Mouse (Mus musculus) kidney, embryonic 15.5 days (tissue): ENCODE results near the gene 4930426L09Rik. TPM values are rescaled to one million over a fixed set of nuclear protein-coding genes. Genes with fewer than 3 reads are reported as not detected.
"Not testable (repeated sequence)": the region's sequence is repeated elsewhere in the genome, so short reads cannot be mapped to it uniquely, and the experiment has no call there.

Source experiments
- ATAC-seq: fragments of 200-750 bp; cut with Nextera tagmentation; replicated peaks from 2 replicates; pipeline ENCODE4 v1.8.0; 2017; ENCODE audit warnings: moderate TSS enrichment; ENCODE audit not compliant: low FRiP score
- H3K27ac ChIP-seq: fragments of 300-500 bp; sonication (generic); 2 replicates; pipeline ENCODE4 v1.5.1; 2015; ENCODE audit warnings: mild to moderate bottlenecking, inconsistent platforms
- H3K27me3 ChIP-seq: fragments of 300-500 bp; sonication (generic); 2 replicates; pipeline ENCODE4 v1.6.1; 2015; ENCODE audit warnings: inconsistent platforms
- H3K36me3 ChIP-seq: fragments of 300-500 bp; sonication (generic); 2 replicates; pipeline ENCODE4 v1.6.1; 2015; ENCODE audit warnings: inconsistent platforms
- H3K4me1 ChIP-seq: fragments of 300-500 bp; sonication (generic); 2 replicates; pipeline ENCODE4 v1.6.1; 2015; ENCODE audit warnings: inconsistent platforms
- H3K4me2 ChIP-seq: fragments of 300-500 bp; sonication (generic); 2 replicates; pipeline ENCODE4 v1.6.1; 2015; ENCODE audit warnings: moderate library complexity, mild to moderate bottlenecking, inconsistent platforms
- H3K4me3 ChIP-seq: fragments of 300-500 bp; sonication (generic); replicated peaks from 2 replicates; pipeline ENCODE4 v1.5.1; 2015; ENCODE audit warnings: mild to moderate bottlenecking, inconsistent platforms
- H3K9ac ChIP-seq: fragments of 300-500 bp; sonication (generic); 2 replicates; pipeline ENCODE4 v1.6.1; 2015; ENCODE audit warnings: mild to moderate bottlenecking, inconsistent platforms
- H3K9me3 ChIP-seq: fragments of 300-500 bp; sonication (generic); replicated peaks from 2 replicates; pipeline ENCODE4 v1.6.1; 2016; ENCODE audit warnings: inconsistent platforms
- WGBS: fragments of 180-500 bp; shearing (Covaris S2); methylation state at CpG from one replicate; pipeline ENCODE4 v1.1.7; 2015; ENCODE audit warnings: mixed read lengths; 5-methylcytosine and 5-hydroxymethylcytosine counted together
- polyA plus RNA-seq: library from polyadenylated mRNA; unstranded; fragments of >200 nt; fragmentation: Nextera tagmentation; extraction: Ambion mirVana; gene quantifications from 2 replicates; pipeline ENCODE4 v1.2.1, GENCODE M21; 2015

4930426L09Rik gene
- polyA plus RNA-seq, 1 experiment from 2014 or later: 0.27 TPM

DNA sequence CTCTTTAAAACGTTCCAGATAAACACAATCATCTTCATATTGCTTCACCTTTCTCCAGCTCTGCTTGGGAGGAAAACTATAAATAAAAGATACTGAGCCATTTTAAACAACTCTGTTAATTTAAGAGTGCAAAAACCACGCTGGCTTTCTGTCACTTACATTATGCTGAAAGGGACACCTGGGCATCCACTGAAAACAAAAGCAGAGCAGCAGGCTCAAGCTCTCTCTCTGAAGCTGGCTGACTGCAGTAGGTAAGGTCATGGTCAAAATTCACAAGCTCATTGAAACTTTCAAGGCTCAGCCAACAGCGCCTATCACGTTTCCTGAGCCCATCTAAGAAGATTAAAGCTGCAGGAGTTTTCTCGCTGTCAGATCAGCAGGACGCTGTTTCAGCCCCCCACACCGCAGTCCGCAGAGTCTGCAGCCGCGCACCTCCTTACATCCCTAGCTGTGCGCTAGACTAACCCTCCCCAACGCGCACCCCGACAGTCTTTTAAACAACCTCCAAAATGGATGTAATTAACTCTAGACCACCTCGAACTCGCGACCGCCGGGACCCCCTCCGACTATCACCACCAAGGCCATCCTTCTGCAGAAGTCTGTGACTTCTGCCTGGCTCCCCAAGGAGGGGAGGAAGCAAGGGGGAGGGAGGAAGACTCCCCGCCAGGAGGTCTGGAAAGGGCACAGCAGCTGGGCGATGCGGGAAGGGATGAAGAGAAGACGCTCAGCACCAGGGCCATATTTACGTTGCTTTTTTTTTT, 1.5 kb upstream of the 4930426L09Rik start:
- ATAC-seq: no peak
- under 1% methylated on average over 25 of the region's 25 CpGs for WGBS
- peak overlapping the region; percentile 48 for H3K27ac ChIP-seq
- H3K9me3 ChIP-seq: no peaks in the 10 kb centered on the region
- H3K4me3 ChIP-seq: peak overlapping the region; percentile 73
- peaks cover 26% of the 10 kb centered on the region for H3K4me1 ChIP-seq
- H3K27me3 ChIP-seq: no peaks in the 10 kb centered on the region
- H3K36me3 ChIP-seq: no peaks in the 10 kb centered on the region
- peak overlapping the region; percentile 68 for H3K4me2 ChIP-seq
- peak overlapping the region; percentile 74 for H3K9ac ChIP-seq

DNA sequence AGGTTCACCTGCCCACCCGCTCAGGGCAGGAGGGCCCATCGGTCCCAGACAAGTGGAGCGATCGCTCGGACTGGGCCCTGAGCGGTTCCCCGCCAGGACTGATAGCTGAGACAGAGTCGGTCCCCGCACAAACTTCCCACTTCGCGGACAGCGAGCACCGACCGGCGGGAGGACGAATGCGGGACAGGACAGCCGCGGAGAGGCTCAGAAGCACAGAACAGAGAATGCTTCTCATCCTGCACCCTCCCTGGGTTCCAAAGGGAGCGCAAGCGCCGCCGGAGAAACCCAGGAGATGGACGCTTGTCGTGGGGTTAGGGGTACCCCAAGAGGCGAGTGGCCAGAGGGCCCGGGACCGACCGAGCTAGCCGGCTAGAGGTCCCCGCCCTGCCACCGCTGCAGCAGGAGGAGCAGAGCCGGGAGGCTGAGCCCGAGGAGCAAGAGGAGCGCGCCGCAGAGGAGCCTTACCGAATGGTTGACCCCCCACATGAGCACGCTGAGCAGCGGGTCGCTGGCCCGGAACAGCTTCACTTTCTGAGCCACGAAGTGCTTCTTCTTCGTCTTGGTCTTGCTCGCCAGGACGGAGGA, 664 bp upstream of the 4930426L09Rik start:
- peaks cover 26% of the 10 kb centered on the region for H3K4me1 ChIP-seq
- peak overlapping the region; percentile 93 for H3K27ac ChIP-seq
- peak overlapping the region; percentile 68 for H3K4me2 ChIP-seq
- no peaks in the 10 kb centered on the region for H3K27me3 ChIP-seq
- WGBS: under 1% methylated on average over 46 of the region's 46 CpGs
- H3K9me3 ChIP-seq: no peaks in the 10 kb centered on the region
- peak overlapping the region; percentile 73 for H3K4me3 ChIP-seq
- no peaks in the 10 kb centered on the region for H3K36me3 ChIP-seq
- H3K9ac ChIP-seq: peak overlapping the region; percentile 74
- peak; percentile 83 for ATAC-seq

DNA sequence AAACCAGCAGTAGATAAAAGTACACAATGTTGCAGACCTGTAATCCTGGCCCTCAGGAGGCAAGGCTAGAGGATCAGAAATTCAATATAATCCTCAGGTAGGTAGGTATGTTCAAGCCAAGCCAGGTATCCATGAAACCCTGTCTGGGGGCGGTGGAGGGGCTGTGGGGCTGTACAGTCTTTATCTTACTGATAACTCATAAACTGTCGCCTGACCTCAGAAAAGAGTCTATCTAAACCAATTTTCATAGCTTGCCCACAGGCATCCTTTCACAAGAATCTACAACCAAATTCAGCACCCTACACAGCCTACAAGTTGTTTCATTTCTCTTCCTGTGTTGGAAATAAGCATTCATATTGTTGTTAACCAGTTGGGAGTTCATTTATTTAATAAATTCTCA, 1.3 kb downstream of the 4930426L09Rik start:
- H3K4me1 ChIP-seq: peaks cover 21% of the 10 kb centered on the region; the same call in 1 of the 2 replicates
- no peak overlapping the region for H3K4me2 ChIP-seq
- H3K9ac ChIP-seq: no peak overlapping the region
- H3K36me3 ChIP-seq: no peaks in the 10 kb centered on the region
- ATAC-seq: no peak
- 74% methylated on average over 2 of the region's 2 CpGs for WGBS
- H3K4me3 ChIP-seq: no peak overlapping the region
- H3K27ac ChIP-seq: no peak overlapping the region
- H3K27me3 ChIP-seq: no peaks in the 10 kb centered on the region
- H3K9me3 ChIP-seq: no peaks in the 10 kb centered on the region

DNA sequence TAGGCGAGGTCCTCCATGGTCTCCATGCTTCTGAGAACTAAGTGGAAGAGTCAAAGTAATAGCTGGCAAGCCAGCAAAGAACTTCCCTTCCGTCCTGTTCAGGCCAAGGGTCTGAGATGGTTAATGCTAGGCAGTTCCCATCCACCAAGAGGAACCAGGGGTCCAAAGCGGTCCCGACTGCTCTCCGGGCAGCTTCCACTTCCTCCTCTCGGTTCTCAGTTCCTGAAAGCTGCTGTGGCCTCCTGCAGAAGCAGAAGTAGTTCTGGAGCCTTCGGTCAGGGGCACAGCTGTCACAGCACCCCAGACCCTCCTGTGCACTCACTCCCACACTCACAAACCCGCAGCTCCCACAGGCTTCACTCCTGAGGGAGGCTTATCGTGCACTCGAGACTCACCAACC, 6.7 kb downstream of the 4930426L09Rik start:
- no peak overlapping the region for H3K4me3 ChIP-seq
- no peak overlapping the region for H3K27ac ChIP-seq
- H3K36me3 ChIP-seq: no peaks in the 10 kb centered on the region
- no peak for ATAC-seq
- no peak overlapping the region for H3K9ac ChIP-seq
- H3K9me3 ChIP-seq: no peaks in the 10 kb centered on the region
- H3K4me2 ChIP-seq: no peak overlapping the region
- WGBS: 51% methylated on average over 10 of the region's 10 CpGs
- no peaks in the 10 kb centered on the region for H3K27me3 ChIP-seq
- peaks cover 4% of the 10 kb centered on the region for H3K4me1 ChIP-seq

DNA sequence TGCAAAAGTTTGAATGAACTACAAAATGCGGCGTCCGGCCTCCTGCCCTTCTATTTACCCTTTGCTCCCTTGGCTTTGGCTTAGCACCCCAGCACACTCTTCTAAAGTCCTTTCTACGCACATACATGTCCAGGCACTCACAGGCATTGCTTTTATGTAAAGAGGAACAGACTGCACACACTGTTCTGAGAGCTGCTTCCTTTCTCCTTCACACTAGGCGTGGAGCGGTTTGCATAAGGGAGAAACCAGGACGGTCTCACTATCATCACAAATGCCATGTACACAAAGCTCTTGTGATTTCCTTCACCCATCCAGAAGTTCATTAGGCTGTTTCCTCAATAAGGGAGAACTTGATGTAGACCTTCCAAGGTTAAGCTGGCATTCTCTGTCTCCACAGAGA, 8.0 kb downstream of the 4930426L09Rik start:
- H3K4me2 ChIP-seq: no peak overlapping the region
- no peaks in the 10 kb centered on the region for H3K36me3 ChIP-seq
- peaks cover 4% of the 10 kb centered on the region for H3K4me1 ChIP-seq
- no peak overlapping the region for H3K27ac ChIP-seq
- 86% methylated on average over 7 of the region's 7 CpGs for WGBS
- H3K4me3 ChIP-seq: no peak overlapping the region
- ATAC-seq: no peak
- H3K27me3 ChIP-seq: no peaks in the 10 kb centered on the region
- H3K9ac ChIP-seq: no peak overlapping the region
- no peaks in the 10 kb centered on the region for H3K9me3 ChIP-seq

DNA sequence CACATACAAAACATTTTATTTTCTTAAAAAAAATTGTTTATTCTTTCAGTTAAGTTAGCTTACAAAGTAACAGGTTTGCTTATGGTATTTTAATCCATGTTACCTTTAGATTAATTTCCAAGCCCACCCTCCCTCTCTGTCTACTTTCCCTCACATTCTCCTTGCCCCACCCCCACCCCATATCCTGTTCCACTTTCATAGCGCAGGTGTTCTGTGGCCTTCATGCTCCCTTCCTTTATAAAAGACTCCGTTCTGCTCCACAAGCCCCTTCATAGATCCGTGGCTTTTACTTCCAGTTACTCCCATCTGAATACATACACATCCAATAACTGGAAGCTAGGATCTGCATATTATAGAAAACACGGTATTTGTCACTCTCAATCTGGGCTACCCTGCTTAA, 9.4 kb downstream of the 4930426L09Rik start:
- 58% methylated on average over 4 of the region's 4 CpGs for WGBS

DNA sequence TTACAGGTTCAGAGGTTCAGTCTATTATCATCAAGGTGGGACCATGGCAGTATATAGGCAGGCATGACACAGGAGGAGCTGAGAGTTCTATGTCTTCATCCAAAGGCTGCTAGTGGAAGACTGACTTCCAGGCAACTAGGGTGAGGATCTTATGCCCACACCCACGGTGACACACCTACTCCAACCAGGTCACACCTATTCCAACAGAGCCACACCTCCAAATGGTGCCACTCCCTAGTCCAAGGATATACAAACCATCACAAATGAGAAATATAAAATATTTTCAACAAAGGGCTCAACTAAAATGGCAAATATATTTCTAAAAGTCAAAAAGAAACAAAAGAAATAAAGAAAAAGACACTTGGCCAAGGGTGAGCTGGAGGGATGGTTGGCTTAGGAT, 12.4 kb downstream of the 4930426L09Rik start:
- WGBS: 83% methylated on average over 1 of the region's 1 CpGs
- not testable (repeated sequence) for H3K4me2 ChIP-seq, H3K9me3 ChIP-seq, H3K36me3 ChIP-seq, H3K9ac ChIP-seq, H3K4me3 ChIP-seq, H3K27ac ChIP-seq, H3K27me3 ChIP-seq, ATAC-seq, H3K4me1 ChIP-seq

More for the DNA sequence above, 9.4 kb downstream of the 4930426L09Rik start:
- Histone ChIP-seq H3K27me3 (no peaks in the 10 kb centered on the region), H3K9ac (no peak overlapping the region), H3K4me1 (peaks cover 4% of the 10 kb centered on the region), H3K4me3 (no peak overlapping the region), H3K9me3 (no peaks in the 10 kb centered on the region), H3K27ac (no peak overlapping the region), H3K4me2 (no peak overlapping the region), H3K36me3 (no peaks in the 10 kb centered on the region)
- ATAC-seq: no peak

DNA sequence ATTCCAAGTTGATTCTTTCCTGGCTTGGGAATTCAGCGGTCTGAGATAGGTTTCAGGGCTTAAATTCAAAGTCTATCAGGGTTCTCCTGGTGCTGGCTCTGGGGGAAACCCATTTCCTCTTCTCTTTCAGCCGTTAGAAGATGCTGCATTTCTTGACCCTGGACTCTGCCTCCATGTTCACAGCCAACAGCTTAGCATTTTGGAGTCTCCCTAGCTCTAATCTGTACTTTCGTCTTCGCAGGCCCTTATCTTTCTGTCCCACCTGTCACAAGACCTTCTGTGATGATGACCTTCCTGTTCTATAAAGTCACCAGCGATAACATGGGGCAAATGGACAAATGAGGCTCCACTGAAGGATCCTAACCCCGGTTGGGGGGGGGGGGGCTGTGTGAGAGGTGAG, 13.3 kb downstream of the 4930426L09Rik start:
- Histone ChIP-seq H3K4me1 (no peaks in the 10 kb centered on the region), H3K27ac (no peak overlapping the region), H3K4me2 (no peak overlapping the region), H3K9me3 (no peaks in the 10 kb centered on the region), H3K27me3 (no peaks in the 10 kb centered on the region), H3K9ac (no peak overlapping the region), H3K4me3 (no peak overlapping the region), H3K36me3 (no peaks in the 10 kb centered on the region)
- 80% methylated on average over 6 of the region's 6 CpGs for WGBS
- ATAC-seq: no peak

DNA sequence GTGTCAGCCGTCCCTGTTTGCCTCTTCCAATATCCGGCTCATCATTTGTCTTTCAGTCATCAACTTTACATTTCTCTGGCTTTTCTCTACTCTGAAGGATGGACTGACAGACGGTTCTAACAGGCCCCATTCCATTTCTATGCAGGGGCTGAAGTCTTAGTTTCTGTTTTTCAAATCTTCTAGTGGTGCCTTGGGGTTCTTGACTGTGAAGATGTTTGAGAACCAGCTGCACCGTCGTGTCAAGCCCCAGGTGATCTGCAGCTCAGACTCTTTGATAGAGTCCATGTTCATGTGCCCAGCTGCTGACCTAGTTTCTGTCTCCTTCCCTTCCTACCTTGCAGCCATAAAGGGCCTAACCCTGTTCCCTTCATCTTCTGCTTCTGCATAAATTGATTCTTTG, 18.2 kb downstream of the 4930426L09Rik start:
- 87% methylated on average over 5 of the region's 5 CpGs for WGBS
- no peak for ATAC-seq
- H3K4me3 ChIP-seq: no peak overlapping the region
- no peaks in the 10 kb centered on the region for H3K27me3 ChIP-seq
- no peak overlapping the region for H3K27ac ChIP-seq
- no peak overlapping the region for H3K4me2 ChIP-seq
- no peaks in the 10 kb centered on the region for H3K9me3 ChIP-seq
- H3K36me3 ChIP-seq: no peaks in the 10 kb centered on the region
- no peak overlapping the region for H3K9ac ChIP-seq
- no peaks in the 10 kb centered on the region for H3K4me1 ChIP-seq

DNA sequence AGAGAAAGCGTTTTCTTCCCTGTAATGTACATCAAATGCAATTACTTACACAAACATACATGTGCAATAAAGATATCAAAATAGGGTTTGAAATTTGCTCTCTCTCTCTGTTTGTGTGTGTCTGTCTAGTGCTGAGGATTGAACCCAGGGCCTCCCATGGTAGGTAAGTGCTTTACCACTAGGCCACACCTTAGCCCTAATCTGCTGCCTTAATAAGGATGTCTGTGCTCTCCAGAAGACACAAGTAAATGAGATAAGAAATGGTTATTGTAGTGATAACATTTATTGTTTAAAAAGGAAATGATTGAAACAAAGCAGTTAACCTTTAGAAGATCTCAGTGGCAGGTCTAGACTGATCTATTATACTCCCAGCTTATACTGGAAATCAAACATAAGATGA, 18.7 kb downstream of the 4930426L09Rik start:
- ATAC-seq: no peak
- Histone ChIP-seq H3K4me1 (no peaks in the 10 kb centered on the region), H3K27ac (no peak overlapping the region), H3K9ac (no peak overlapping the region), H3K36me3 (no peaks in the 10 kb centered on the region), H3K4me3 (no peak overlapping the region), H3K27me3 (no peaks in the 10 kb centered on the region), H3K4me2 (no peak overlapping the region), H3K9me3 (no peaks in the 10 kb centered on the region)
- 55% methylated on average over 1 of the region's 1 CpGs for WGBS

DNA sequence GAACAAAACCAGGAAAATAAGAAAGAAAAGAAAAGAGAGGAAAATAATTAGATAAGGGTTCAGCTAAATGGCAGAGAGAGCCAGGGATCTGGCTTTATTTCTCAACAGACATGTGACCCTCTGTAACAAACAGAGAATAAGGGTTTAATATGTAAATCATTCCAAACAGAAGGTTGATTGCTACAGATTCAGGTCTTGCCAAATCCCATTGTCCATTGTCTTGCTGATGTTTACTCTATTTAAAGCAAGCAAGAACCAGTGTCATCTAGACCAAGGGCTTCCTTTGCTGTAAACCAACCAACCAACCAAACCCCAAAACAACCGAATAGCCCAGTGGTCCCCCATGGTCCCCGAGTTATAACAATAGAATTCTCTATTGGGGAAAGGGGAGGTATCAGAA, 19.9 kb downstream of the 4930426L09Rik start:
- H3K4me1 ChIP-seq: no peaks in the 10 kb centered on the region
- 72% methylated on average over 2 of the region's 2 CpGs for WGBS
- H3K27me3 ChIP-seq: no peaks in the 10 kb centered on the region
- ATAC-seq: no peak
- H3K4me2 ChIP-seq: no peak overlapping the region
- H3K9ac ChIP-seq: no peak overlapping the region
- no peaks in the 10 kb centered on the region for H3K36me3 ChIP-seq
- no peak overlapping the region for H3K4me3 ChIP-seq
- no peaks in the 10 kb centered on the region for H3K9me3 ChIP-seq
- H3K27ac ChIP-seq: no peak overlapping the region

DNA sequence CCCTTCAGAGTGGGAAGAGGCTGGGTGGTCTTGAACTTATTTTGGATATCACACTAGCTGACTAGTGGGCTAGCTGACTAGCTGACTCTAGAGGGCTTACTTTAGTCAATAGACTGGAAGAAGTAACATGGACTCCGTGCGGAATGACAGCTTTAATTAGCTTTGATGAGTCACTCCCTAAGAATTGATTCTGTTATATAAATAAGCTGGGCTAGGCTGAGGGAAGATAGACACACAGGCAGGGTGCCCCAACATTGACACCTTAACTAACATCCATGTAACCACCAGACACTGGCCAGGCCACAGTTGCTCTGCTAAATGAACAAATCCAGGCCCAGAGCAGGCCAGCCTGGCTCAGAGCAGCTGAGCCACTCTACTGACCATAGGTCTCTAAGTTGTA, 26.7 kb downstream of the 4930426L09Rik start:
- H3K4me2 ChIP-seq: no peak overlapping the region
- H3K36me3 ChIP-seq: no peaks in the 10 kb centered on the region
- no peaks in the 10 kb centered on the region for H3K4me1 ChIP-seq
- no peak for ATAC-seq
- H3K9ac ChIP-seq: no peak overlapping the region
- no peaks in the 10 kb centered on the region for H3K9me3 ChIP-seq
- no peak overlapping the region for H3K4me3 ChIP-seq
- no peak overlapping the region for H3K27ac ChIP-seq
- 62% methylated on average over 2 of the region's 2 CpGs for WGBS
- no peaks in the 10 kb centered on the region for H3K27me3 ChIP-seq
